Mouse (Mus musculus): ENCODE measurements around the gene Olfr1110.
"Not testable (repeated sequence)": the region's sequence is repeated elsewhere in the genome, so short reads cannot be mapped to it uniquely, and the experiment has no call there.

Gene Olfr1110

GRCm38 (mm10) chr2:87140200-87140599, at the start of gene Olfr1110:
TSS of gene Olfr1110 (minus strand) at chr2:87140300.
- no peak for DNase-seq (ENCODE audit: low spot score)

DNA sequence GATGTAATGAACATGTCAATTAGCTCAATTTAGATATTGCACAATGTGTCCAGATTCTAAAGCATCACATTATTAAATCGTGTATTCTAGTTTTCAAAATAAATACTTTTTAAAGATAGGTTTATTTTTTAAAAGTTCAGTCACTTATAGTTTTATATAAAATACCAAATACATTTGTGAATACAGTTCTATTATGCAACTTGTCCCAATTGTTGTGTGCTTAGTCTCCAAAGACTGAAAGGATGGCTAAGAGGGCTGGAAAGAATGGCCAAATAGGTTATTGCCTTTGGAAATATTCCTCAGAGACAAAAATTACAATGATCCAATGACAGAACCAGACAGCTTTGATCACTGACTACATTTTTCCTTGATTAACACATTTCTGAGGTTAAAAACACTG, 47.4 kb upstream of the Olfr1110 start, which contains the start of gene Olfr1112:
Gene Olfr1112 (plus strand): TSS at position 301 of the 400 bp plus-strand sequence.
- no peak for DNase-seq (ENCODE audit: low spot score)

DNA sequence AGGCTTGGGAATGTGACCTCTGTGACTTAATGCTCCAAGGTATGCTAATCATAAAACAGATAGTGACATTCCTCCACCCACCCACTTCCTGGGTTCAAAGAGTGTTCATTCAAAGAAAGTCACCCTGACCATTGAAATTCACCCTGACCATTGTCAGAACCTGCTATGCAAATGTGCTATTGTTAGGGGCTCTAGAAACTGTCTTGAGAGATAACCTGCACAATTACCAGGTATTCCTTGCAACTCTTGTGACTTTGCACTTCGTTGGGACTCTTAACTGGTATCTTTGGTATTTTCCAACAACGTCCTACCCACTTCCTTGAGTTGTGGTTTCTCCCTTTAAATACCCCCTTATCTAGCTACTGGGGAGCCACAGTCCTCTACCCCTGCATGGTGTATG, 27.6 kb upstream of the Olfr1110 start:
- not testable (repeated sequence) for DNase-seq (ENCODE audit: low spot score)

DNA sequence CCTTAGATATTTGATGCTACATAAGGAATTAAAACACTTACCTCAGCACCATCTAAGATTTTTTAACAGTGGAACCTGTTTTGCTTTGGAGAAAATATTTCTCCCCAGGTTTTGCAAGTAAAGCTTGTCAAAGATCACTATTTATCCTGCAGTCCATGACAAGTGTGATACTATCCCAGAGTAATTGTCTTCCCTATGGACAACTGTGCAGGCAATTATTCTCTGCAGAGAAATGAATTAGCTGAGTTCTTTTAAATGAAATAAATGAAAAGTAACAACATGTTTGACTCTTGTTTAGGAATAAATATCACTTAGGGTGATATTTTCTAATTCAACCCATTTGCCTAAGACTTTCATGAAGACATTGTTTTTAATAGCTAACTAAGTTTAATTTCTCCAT, 12.4 kb upstream of the Olfr1110 start, which contains the start of gene Olfr1111:
Gene Olfr1111 (minus strand): TSS at position 101 of the 400 bp plus-strand sequence.
- DNase-seq (ENCODE audit: low spot score): no peak

- no peak for DNase-seq (ENCODE audit: low spot score)
These were observed 25.6 kb downstream of the Olfr1110 start, which contains the start of gene Olfr259 for GRCm38 (mm10) chr2:87114467-87114866. TSS of gene Olfr259 (minus strand) at chr2:87114567.

DNA sequence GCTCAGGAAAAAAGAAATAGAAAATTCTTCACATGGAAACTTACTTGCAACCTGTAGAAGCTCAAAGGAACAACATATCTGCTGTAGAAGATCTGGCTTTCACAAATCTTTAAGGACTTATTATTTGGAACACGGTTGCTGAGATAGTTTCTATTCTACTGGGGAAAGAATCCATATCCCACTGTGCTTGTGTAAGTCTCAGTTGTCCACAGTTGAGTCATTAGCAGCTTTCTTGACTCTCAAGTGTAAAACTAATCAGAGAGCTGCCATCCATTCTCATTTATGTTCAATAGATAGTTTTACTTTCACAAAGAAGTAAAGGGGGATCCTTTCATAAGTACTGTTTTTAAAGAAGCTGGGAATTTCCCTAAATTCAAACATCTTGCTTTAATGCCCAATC, 44.2 kb downstream of the Olfr1110 start, which contains the start of gene Olfr1109:
Gene Olfr1109 (minus strand): TSS at position 101 of the 400 bp plus-strand sequence.
- DNase-seq (ENCODE audit: low spot score): no peak

Data from ovary, postnatal 10 days (tissue).